Mouse (Mus musculus) intestine, postnatal 0 days (tissue): ENCODE measurements around the gene Slc11a2. TPM values are rescaled to one million over a fixed set of nuclear protein-coding genes. Genes with fewer than 3 reads are reported as not detected.
"Not testable (repeated sequence)": the region's sequence is repeated elsewhere in the genome, so short reads cannot be mapped to it uniquely, and the experiment has no call there.

Source experiments
- ATAC-seq: fragments of 200-750 bp; cut with Nextera tagmentation; 2 replicates; pipeline ENCODE4 v1.8.0; 2017; ENCODE audit warnings: mild to moderate bottlenecking, moderate TSS enrichment, moderate library complexity
- H3K27ac ChIP-seq: fragments of 300-500 bp; sonication (generic); 2 replicates; pipeline ENCODE4 v1.5.1; 2014; ENCODE audit warnings: mild to moderate bottlenecking, low read depth, low read length, moderate library complexity
- H3K27me3 ChIP-seq: fragments of 300-500 bp; sonication (generic); replicated peaks from 2 replicates; pipeline ENCODE4 v1.6.1; 2014; ENCODE audit warnings: low read length, mixed read lengths; ENCODE audit not compliant: control insufficient read depth, insufficient read depth
- H3K36me3 ChIP-seq: fragments of 300-500 bp; sonication (generic); 2 replicates; pipeline ENCODE4 v1.6.1; 2014; ENCODE audit warnings: mild to moderate bottlenecking, moderate library complexity; ENCODE audit not compliant: control insufficient read depth, insufficient read depth
- H3K4me1 ChIP-seq: fragments of 300-500 bp; sonication (generic); replicated peaks from 2 replicates; pipeline ENCODE4 v1.6.1; 2014; ENCODE audit warnings: antibody characterized with exemption, low read length, mixed read lengths; ENCODE audit not compliant: control insufficient read depth, insufficient read depth
- H3K4me2 ChIP-seq: fragments of 300-500 bp; sonication (generic); replicated peaks from 2 replicates; pipeline ENCODE4 v1.6.1; 2014; ENCODE audit warnings: low read depth, mild to moderate bottlenecking, moderate library complexity
- H3K4me3 ChIP-seq: fragments of 300-500 bp; sonication (generic); 2 replicates; pipeline ENCODE4 v1.5.1; 2014; ENCODE audit warnings: low read depth, low read length
- H3K9ac ChIP-seq: fragments of 300-500 bp; sonication (generic); 2 replicates; pipeline ENCODE4 v1.6.1; 2014; ENCODE audit warnings: mild to moderate bottlenecking, low read depth, low read length
- H3K9me3 ChIP-seq: fragments of 300-500 bp; sonication (generic); 2 replicates; pipeline ENCODE4 v1.6.1; 2016; ENCODE audit warnings: mixed run types; ENCODE audit not compliant: control insufficient read depth
- CTCF ChIP-seq: sonication (generic); IDR thresholded peaks from 2 replicates; pipeline ENCODE4 v1.5.1; 2016; ENCODE audit warnings: low read depth, mild to moderate bottlenecking, control low read depth, antibody characterized with exemption, moderate library complexity
- WGBS: fragments of 180-500 bp; shearing (Covaris S2); extraction: QIAGEN DNeasy Blood & Tissue Kit; methylation state at CpG from one replicate; pipeline ENCODE4 v1.1.7; 2014; 5-methylcytosine and 5-hydroxymethylcytosine counted together
- polyA plus RNA-seq: library from polyadenylated mRNA; unstranded; fragments of >200 nt; fragmentation: Nextera tagmentation; extraction: Ambion mirVana; gene quantifications from 2 replicates; pipeline ENCODE4 v1.2.1, GENCODE M21; 2015

Slc11a2 gene
- polyA plus RNA-seq, 1 experiment from 2014 or later, result 44.7 TPM

DNA sequence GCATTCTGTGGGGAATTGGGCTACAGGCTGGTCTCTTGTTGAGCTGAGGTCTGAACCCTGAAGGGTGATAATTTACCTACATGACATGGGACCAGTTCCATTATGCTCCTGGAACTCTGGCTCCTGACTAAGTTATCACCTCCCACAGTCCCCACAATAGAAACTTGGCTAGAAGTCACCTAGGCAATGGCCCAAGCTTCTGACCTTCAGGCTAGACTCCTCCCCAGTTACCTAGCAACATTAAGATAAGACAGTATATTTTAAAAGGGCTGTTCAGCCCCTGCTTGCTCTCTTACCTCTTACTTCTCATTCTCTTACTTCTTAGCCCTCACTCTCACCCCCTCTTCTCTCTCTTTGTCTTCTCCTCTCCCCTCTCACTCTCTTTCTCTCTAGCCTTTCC is 79.4 kb downstream of the Slc11a2 start:
- no peak for TF ChIP-seq CTCF
- Histone ChIP-seq H3K4me1 (no peaks in the 10 kb centered on the region), H3K4me2 (no peak overlapping the region), H3K4me3 (no peak overlapping the region), H3K9me3 (no peaks in the 10 kb centered on the region), H3K27ac (no peak overlapping the region), H3K27me3 (no peaks in the 10 kb centered on the region), H3K9ac (no peak overlapping the region), H3K36me3 (no peaks in the 10 kb centered on the region)
- ATAC-seq, result no peak

DNA sequence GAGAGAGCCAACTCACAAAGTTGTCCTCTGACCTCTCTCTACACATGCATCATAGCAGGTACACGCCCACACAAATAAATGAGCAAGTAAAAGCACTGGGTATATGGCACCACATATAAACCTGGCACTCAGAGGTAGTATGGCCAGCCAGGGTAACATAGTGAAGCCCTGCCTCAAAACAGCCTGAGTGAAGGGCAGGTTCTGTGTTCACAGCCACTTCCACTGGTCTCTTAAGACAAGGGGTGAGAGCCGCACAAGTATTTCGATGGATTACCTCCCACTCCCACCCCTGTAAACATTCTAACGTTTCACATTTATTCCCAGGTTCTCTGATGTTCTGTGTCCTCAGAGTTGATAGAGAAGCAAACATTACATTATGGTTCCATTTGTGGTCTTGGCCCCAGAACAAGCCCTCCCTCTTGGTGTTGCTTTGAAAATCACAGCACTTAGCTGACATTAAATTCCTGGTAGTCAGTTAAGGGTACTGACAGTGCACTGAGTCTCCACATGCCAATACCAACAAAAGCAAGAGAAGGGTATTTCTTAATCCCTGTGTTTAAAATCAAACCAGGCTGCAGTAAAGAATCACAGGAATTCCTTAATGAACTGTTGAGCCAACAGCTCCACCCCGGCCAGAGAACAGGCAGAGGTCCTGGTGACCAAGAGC is 83.4 kb downstream of the Slc11a2 start:
- 51% methylated on average over 4 of the region's 5 CpGs for WGBS
- not testable (repeated sequence) for H3K9me3 ChIP-seq, ATAC-seq, H3K9ac ChIP-seq, H3K4me1 ChIP-seq, H3K36me3 ChIP-seq, H3K4me2 ChIP-seq, H3K4me3 ChIP-seq, H3K27me3 ChIP-seq, H3K27ac ChIP-seq

Other genes with a start within 250 kb of the Slc11a2 start
- gene Atf1, start 197.3 kb downstream of the Slc11a2 start, polyA plus RNA-seq, result 25.3 and 29.0 TPM in 2 replicates
- not detected in 2 replicates for gene Tmprss12, start 144.2 kb downstream of the Slc11a2 start, polyA plus RNA-seq
- gene Mettl7a1, start 120.9 kb downstream of the Slc11a2 start, polyA plus RNA-seq, result 6.5 and 6.8 TPM in 2 replicates
- not detected in 2 replicates for gene Mettl7a3, start 90.1 kb downstream of the Slc11a2 start, polyA plus RNA-seq
- 0.13 TPM in 1 of 2 replicates, not detected in the other for gene Methig1, start 71.9 kb downstream of the Slc11a2 start, polyA plus RNA-seq
- gene Mettl7a2, start 71.9 kb downstream of the Slc11a2 start, polyA plus RNA-seq, result not detected in 2 replicates
- not detected in 2 replicates for gene Higd1c, start 60.5 kb downstream of the Slc11a2 start, polyA plus RNA-seq
- gene Gm5475, start 2.9 kb downstream of the Slc11a2 start, polyA plus RNA-seq, result 0.77 and 1.0 TPM in 2 replicates
- gene Letmd1, start 44.0 kb upstream of the Slc11a2 start, polyA plus RNA-seq, result 10.6 and 11.5 TPM in 2 replicates
- 3.1 and 3.3 TPM in 2 replicates for gene Csrnp2, start 70.4 kb upstream of the Slc11a2 start, polyA plus RNA-seq
- gene Tfcp2, start 126.9 kb upstream of the Slc11a2 start, polyA plus RNA-seq, result 8.0 and 8.5 TPM in 2 replicates
- gene Pou6f1, start 174.9 kb upstream of the Slc11a2 start, polyA plus RNA-seq, result 3.0 and 4.3 TPM in 2 replicates
- gene Dazap2, start 190.3 kb upstream of the Slc11a2 start, polyA plus RNA-seq, result 354 and 373 TPM in 2 replicates
- 77.1 and 88.6 TPM in 2 replicates for gene Smagp, start 211.9 kb upstream of the Slc11a2 start, polyA plus RNA-seq
- 5.8 and 7.3 TPM in 2 replicates for gene Bin2, start 244.5 kb upstream of the Slc11a2 start, polyA plus RNA-seq